Mouse (Mus musculus): ENCODE measurements around the gene B4galt1.

Gene B4galt1

DNA sequence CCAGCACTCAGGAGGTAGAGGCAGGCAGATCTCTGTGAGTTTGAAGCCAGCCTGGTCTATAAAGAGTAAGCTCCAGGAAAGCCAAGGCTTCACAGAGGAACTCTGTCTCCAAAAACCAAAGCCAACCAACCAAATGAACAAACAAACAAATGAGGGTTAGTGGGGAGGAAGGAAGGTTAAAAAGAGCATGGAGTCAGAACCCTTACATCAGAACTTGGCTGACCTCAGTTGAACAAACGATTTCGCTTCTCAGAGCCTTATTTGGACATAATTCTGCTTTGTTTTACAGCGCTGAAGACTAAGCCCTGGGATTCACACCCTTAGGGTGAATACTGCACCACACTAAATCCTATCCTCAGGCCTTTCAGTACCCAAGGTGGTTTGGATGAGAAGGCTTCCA lies 18.3 kb upstream of the B4galt1 start:
- no peak for DNase-seq (ENCODE audit: low spot score)

DNA sequence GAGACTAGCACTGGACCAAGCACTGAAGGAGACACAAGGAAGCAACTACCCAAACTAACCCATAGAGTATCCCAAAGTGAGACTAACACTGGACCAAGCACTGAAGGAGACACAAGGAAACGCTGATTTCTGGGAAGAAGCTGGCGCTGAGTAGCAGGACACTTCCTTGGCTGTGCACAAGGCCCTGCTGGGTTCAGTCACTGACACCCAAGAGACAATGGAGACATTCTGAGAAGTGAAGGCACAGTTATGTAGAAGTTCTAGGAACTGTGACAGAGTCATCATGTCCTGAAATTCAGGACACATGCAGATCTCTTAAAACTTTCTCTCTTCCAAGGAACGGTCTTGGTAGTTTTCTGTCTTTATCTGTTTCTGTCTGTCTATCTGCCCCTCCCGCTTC lies 16.4 kb upstream of the B4galt1 start:
- DNase-seq (ENCODE audit: low spot score), result no peak

DNA sequence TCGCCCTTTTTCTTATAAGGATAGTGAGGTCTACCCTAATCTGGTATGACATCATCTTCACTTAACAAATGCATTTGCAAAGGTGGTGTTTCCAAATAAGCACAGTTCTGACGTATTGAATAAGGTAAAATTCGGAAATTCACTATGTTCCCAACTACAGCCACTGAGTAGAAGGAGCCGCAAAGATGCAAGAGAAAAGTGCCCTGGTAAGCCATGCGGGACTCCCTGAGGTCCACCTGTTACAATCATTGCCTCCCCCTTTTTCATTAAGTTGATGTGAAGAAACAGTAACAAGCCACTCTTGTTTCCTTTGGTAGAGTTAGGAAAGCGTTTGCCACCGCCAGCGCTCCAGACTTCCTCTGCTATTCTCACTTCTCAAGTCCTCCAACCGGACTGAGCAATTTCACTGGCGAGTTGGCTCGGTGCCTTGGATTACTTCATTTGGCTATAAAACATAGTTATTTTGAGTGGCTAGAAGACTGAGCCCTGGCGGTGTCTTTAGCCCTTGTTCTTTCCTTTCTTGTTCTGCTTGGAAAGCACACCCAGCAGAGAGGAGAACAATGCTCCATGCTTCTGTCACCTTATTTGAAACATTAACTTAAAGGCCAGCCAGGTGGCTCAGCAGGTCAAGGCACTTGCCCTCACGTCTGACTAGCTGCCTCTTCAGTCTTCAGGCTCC lies 14.9 kb upstream of the B4galt1 start:
- DNase-seq (ENCODE audit: low spot score), result peak; percentile 81

DNA sequence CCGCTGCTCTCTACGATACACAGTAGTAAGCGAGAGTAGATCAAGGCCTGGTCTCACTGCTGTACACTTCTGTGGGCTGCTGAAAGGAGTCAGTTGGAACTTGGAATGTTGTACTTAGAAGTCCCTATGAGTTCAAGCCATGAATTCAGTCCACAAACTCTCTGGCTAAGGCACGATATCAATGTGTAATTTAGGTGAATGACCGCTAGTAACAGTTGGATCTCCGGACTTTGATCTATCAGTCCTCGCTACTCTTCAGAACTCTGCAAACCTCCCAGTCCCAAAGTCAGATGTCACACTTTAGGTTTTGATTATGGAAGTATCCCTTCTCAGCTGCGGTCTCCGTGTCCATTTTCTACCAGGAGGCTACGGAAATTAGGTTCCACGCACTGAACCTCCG lies 10.6 kb upstream of the B4galt1 start:
- DNase-seq (ENCODE audit: low spot score), result no peak

DNA sequence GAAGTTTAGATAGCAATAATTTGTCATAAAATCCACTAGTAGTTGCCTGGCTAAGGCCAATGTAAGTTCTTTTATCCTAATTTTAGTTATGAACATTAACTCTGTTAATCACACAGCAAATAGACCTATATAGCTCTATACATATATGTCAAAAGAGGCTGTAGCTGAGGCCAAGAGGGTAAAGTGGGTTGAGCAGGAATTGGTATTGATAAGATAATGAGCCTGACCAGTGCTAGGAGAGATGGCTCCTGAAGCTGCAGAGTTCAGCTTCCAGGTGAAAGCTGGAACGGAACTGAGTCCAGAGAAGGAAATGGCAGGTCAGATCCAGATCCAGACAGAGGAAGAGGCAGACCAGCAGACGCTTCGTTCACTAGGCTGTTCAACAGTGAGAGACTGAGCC lies 9.5 kb upstream of the B4galt1 start:
- DNase-seq (ENCODE audit: low spot score), result no peak

DNA sequence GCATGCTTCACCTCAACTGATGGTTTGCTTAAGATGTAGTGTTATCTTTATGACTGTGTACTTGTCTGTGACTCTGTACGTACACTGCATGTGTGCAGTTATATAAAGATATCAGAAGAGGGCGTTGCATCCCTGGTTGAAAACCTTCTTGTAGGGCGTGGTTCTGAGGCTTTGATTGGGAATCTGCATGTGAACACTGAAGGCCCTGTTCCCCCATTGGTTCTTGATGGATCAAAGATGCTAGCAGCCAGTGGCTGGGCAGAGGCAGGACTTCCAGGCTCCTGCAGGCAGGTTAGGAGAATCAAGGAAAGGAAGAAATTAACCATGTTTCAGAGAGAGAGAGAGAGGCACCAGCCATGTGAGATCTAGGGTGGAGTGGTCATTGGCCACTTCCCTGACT lies 7.3 kb upstream of the B4galt1 start:
- no peak for DNase-seq (ENCODE audit: low spot score)

DNA sequence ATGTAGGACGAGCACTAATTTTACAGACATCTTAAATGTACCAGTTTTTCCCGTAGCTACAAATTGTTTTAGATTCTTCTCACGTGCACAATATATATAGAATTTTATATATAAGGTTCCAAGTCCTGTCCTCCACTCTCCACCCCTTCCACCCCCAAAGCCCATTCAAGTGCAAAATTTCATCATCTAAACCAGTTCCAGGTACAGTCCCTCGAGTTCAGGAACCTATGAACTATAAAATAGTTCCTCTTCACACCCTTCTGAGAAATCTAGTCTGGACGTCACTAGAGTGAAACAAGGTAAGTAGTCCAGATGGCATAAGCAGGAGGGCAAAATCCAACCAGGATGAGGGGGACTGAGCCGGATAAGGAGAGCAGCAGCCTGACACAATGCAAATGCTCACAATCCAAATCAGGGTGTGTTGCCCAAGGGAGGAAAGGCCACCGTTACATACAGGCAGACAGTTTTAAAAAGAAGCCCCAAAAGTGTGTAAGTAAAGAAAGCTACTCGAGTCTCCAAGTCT lies 4.1 kb upstream of the B4galt1 start:
- DNase-seq (ENCODE audit: low spot score), result no peak

DNA sequence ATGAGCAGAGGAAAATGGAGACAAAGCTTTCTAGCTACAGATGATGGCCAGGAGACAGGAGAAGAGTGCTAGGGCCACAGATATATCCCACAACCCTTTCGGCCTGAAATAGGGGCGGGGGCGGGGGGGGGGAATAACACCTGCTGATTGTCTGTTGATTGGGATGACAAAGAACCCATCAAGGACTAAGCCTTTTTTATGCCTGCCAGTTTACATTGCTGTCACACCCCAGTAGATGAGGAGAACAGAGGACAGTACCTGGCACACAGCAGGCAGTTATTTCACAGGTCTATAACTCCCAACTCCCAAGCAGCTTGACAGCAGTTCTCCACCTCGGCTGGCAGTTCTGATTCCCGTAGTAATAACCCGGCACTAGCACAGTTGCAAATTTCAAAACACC lies 2.8 kb upstream of the B4galt1 start:
- DNase-seq (ENCODE audit: low spot score), result no peak

DNA sequence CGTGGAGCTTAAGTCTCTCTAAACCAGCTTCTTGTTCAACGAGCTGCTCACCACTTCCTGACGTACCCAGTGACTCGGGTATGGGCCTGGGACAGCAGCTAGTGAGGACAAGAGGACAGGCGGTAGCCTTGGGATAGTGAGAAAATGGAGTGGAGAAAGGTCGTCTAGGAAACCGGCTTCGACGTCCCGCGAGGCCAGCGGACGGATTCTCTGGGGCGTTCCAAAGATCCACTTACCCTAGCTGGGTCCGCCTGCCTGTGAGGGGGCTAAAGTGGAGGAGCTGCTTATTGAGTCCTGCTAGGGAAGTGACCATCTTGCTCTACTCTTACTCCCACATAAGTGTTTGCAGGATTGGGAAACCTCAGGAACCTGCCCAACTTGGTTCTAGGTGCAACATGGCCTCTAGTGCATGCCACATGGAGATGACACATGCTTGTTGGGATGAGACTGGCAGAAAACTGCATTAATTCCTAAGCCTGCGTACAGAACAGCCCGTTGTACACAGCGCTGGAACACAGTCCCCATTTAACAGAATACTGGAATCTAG lies 655 bp upstream of the B4galt1 start:
- DNase-seq (ENCODE audit: low spot score), result no peak

DNA sequence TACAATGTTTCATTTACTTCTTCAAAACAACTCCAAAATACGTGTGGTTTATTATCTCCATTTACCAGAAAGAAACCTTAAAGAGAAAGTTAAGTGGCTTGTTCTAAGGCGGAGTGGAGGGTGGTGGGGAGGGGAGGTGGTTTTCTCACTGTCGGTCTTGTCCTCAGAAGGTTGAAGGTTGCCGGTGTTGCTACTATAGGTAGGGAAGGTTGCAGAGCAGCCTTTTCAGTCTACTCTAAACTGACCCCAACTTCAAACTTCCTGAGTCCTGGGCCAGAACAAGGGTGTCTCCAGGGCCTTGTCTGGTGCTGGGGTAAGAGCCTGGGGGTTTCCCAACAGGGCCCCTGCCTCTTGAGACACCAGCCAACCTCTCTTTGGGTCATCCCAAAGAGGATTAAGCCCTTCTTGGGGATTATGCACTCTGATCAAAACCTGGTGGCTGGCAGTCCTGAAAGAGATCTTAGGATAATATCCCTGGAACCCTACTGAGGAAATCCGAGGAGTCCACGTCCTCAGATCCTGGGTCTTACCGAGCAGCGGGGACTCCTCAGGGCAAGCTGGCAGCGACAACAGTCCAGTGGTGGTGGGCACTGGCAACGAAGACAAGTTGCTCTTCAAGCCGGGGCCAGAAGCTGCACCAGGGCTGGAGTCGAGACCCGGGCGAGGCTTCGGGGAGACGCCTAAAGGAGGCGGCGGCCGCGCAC lies 792 bp downstream of the B4galt1 start:
- DNase-seq (ENCODE audit: low spot score), result peak; percentile 29

DNA sequence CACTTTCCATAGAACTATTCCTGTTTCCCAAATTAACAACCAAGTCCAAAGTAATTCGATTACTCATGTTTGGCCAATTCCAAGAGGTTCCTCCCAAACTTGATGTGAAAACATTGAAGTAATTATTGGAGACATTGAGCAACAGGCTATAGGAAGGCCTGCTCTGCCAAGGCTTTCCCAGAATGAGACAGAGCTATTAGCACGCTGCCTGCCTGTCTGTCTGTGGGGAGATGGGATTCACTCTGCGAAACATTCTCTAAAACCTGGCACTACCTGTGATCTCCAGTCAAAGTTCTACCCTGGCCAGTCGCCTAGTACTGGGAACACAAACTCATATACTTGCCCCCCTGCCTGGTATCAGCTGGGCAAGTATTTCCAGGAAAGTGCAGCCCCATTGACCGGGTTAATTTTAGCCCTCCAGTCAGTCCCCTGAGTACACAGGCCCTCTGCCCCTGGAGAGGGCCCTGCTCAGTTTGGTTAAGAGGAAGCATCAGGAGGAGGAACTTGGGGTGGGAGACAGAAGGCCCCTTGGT lies 1.5 kb downstream of the B4galt1 start:
- no peak for DNase-seq (ENCODE audit: low spot score)

DNA sequence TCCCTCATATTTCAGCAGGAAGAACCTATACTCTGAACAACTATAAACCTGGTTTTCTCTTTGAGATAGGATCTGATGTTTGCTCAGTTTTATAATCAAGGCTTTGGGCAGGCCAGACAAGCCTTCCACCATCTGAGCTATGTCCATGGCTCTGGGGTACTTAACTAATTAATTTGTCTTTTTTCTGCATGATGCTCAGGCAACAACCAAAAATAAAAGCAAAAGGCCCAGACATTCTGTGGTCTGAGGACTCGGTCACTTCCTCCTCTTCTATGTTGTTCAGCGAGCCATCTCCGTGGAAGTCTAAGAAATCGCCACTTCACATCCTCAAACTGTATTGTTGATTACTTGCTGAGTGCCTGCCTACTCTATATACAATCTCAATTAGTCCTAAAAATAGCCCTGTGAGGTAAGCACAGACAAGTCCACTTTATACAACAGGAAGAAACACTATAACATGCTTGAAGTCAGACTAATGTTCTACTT lies 2.0 kb downstream of the B4galt1 start:
- DNase-seq (ENCODE audit: low spot score), result no peak

DNA sequence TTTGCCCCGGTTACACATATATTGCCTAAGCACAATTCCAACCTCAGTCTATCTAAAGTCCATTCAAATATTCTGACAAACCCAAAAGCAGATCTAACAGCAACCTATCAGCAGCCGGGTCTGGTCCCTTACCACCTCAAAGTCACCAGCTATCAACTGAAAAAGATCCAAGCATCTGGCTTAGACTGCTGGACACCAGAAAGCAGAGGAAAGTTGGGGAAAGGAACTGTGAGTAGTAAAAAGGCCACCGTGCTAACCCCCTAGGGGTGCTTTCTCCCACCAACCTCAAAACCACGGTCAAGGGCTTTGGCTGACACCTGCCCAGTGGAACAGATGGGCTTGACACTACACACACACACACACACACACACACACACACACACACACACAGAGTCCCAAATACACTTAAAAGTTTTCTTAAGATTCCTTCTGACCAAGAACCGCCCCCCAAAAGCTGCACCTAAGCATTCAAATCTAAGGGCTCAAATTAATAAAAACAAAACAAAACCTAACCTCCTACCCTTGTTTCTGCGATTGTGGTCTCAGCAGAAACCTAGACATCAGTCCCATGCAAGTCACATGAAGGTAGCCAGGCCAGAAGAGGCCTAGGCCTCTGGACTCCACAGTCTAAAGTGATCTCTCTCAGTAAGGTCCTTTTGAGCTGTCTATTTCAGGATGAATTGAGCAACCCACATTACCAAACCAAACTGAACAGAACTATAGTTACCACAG lies 2.6 kb downstream of the B4galt1 start:
- DNase-seq (ENCODE audit: low spot score), result no peak

DNA sequence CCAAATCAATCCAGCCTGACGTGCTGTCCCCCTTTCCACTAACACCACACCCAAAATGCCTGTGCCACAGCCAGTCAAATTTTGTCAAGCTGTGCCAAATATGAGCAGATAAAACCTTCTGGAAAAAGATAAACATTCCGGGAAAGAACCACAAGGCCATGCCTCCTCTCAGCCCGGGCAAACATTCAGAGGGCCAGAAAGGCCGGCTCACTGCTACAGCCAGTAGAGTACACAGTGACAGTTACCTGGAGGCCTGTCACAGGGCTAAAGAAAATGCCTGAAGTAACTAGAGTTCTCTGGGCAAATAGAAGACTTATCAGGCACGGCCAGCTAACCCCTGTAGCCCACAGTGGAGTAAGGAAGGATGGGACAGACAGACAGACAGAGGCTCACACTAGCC lies 3.2 kb downstream of the B4galt1 start:
- DNase-seq (ENCODE audit: low spot score), result no peak

DNA sequence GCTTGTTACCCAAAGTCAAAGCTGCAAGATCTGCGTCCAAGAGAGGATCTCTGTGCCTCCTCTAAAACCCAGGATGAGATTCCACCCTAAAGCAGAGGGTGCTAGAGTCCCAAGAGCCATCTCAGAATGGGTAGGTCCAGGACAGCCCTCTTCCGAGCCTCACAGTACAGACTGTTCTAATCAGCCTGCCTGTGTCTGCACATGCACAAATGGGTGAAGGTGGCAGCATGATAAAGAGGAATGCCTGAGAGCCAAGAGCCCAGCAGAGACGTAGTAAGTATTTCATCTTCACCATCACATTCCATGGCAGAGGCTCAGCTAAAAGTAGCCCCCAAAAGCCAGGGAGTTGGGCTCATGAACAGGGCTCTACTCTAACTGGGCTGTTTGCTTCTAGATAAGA lies 4.3 kb downstream of the B4galt1 start:
- no peak for DNase-seq (ENCODE audit: low spot score)

DNA sequence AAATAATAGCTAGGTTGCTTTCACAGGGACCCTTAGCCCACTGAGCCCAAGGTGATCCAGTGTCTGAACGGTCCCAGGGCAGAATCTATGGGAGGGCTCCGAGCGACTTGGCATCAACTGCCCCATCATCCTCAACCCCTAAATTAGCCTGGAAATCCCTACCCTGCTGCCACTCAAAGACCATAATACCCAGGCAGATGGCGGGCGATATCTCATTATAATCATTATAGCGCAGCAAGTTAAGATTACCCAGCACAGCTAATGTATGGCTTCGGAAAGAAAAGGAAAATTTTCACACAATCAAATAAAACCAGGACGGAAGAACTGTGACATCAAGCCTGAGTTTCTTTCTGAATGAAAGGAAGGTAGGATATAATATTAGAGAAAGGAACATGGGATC lies 5.6 kb downstream of the B4galt1 start:
- DNase-seq (ENCODE audit: low spot score), result no peak

DNA sequence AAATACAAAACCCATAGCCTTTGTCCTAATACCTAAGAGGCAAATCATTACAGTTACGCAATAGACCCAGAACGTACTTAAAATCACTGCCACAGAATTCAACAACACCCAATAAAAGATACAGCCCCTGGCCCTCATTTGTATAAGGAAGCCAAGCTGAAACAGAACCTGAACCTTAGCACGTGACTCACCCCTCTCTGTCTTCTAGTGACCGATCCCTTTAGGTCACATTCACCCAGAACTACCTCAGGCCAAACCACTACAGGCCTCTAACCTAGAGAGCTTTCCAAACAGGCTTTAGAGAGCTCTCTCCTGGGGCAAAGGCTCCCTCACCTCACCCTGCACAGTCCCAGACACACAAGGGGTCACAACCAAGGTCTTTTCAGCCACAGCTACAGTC lies 6.6 kb downstream of the B4galt1 start:
- DNase-seq (ENCODE audit: low spot score), result no peak

DNA sequence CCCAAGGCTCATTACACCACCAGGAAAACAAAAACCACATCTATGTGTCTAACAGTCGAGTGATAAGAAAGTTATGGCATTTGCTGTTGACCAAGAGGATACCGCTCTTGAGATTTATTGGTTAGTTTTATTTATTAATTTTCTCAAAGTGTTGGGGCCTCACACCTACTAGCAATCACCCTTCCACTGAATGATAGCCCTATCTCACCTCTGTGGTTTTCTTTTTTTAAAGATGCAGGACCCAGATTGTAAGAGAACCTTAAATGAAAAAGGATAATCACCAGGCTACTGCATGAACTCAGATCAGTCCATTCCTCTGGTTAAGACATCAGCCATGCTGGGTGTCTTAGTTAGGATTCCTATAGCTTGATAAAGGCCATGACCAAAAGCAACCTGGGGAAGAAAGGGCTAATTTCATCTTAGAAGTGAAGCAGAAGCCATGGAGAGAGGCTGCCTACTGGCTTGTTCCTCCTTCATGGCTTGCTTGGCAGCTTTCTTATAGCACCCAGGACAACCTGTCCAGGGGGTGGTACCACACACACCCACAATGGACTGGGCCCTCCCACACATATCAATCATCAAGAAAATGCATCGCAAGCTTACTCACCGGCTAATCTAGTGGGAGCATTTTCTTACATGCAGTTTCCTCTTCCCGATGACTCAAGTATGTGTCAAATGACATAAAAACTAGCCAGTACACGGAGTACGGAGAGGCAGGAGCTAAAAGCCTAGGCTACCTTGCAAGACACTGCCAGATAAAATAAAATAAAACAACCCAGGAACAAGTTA lies 7.5 kb downstream of the B4galt1 start:
- DNase-seq (ENCODE audit: low spot score), result no peak

DNA sequence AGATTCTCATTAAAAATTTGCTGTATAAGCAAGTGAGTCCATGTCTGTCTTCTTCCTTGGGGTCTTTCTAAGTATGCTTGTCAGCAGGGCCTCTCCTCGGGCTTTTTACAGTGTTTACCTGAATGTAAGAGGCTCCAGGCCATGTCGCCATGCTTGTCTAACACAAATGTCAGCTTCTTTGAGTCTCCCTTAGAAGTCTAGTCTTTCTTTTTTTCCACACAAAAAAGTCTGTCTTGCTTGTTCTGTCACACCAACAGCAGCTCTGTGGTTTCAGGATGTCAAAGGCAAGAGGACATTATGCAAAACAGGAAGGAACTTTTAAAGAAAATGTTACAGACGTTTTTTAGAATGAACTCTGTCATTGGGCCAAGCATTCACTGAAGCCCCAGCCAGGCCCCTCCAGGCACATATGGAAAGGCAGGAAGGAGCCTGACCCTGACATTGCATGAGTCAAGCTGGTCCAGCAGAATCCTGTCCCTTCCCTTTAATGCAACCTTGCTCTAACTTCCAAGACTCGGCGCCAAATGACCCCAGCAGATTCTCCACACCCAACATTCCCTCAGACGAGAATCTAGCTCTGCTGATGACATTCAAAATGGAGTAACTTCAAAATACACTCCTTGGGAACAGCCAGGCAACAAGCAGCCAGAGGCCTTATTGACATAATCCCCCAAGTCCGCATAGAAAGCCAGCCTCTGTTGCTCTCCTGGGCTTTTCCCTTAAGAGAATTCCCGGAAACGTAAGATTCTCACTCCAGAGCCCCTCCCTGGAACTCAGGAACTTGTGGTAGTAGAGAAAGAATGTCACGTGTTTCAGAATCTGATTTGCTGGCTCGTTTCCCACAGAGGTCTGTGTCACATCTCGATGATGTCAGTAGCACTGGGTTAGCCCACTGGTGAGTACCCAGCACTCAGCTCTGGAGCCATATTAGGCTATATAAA lies 8.7 kb downstream of the B4galt1 start:
- DNase-seq (ENCODE audit: low spot score), result no peak

DNA sequence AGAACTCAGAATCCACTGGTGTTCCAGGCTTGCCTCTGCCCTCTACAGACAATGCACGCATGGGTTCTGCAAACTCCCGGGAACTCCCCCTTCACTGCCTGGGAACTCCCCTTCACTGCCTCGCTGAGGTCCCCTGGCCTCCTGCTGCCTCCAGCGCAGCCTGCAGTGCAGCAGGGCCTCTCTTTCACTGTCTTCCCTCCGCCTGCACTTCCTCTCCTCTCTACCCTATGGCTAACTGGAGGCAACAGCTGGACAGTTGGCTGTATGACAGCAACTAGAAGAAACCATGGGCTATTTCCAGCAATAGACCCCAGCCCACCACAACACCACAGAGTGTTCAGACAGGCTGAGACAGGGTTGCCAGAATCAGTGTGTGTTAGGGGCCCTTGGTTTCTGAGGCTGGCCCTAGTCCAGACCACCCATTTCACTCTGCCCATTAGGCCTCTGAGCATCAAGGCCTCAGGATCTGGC lies 9.5 kb downstream of the B4galt1 start:
- peak; percentile 33 for DNase-seq (ENCODE audit: low spot score)
